Mouse (Mus musculus): ENCODE data around the gene Lamtor2.
A peak's percentile ranks its signal among the peaks of the same experiment; 100 is the strongest.

Gene Lamtor2

DNA sequence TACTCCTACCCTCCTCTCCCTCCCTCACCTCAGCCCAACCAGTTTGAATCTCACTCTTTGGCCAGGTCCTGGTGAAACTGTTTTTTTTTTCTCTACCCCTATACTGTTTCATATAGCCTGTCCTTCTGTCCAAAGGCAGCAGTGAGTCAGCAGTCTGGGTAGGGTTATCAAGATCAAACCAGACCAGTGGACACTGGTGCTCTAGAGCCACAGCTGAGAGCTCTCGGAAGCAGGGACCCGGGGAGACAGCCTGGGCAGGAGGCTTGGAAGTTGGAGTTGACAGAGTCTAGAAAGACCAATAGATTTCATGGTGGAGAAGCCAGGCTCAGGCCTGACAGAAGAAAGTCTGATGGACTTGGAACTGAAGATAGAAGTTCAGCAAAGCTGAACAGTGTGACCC lies 15.7 kb upstream of the Lamtor2 start:
- DNase-seq (ENCODE audit: low spot score in 2 of 2), result no peak

DNA sequence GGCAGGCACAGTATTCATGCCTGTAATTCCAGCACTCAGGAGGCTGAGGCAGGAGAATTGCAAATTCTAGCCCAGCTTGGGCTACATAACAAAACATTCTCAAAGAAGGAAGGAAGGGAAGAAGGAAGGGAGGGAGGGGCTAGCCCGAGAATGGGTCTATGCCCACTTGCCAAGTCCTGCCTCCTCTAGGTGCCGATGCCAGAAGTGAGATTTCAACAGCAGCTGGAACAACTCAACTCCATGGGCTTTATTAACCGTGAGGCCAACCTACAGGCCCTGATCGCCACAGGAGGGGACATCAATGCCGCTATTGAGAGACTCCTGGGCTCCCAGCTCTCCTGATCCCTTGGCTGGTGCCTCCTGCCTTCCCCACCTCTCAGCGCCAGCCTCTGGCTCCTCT lies 15.0 kb upstream of the Lamtor2 start:
- DNase-seq (ENCODE audit: low spot score in 2 of 2), result peak in 1 of 2 experiments; percentile 48

DNA sequence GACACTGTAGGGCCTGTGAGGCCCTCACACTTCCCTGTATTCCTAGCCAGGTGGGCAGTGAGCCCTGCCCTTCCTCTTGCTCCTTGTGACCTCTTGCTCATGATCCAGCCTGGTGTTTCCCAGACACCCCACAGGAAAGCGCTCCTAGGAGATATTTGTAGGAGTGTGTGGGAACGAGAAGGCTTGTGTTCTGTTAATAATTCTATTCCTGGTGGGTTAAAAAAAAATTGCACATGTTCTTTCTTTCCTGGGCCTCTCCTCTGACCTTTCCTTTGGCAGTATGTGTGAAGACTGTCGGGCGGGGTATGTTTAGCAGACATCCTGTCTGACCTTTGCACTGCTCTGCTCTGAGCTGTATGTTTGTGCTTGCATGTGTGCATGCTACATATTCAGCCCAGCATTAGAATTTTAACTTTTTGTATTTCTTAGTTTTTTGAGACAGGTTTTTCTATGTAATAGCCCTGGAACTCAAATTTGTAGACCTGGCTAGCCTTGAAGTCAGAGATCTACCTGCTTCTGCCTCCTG lies 13.7 kb upstream of the Lamtor2 start:
- no peak for DNase-seq (ENCODE audit: low spot score in 2 of 2)

DNA sequence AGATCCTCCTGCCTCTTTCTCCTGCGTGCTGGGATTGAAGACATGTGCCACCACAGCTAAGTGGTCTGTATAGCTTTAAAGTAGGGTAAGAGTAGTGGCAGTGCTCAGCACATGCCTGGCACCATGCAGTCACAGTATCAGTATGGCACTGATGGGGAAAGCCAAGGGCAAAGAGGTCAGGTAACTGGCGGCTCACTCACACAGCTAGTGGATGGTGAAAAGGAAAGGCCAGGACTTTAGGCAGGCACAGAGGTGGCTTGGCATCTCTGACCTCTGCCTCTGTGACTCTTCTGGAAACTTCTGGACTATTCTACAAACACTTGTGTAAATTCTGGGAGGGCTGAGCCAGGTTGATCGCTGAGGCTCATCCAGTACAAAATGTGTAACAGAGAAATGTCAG lies 13.2 kb upstream of the Lamtor2 start:
- no peak for DNase-seq (ENCODE audit: low spot score in 2 of 2)

DNA sequence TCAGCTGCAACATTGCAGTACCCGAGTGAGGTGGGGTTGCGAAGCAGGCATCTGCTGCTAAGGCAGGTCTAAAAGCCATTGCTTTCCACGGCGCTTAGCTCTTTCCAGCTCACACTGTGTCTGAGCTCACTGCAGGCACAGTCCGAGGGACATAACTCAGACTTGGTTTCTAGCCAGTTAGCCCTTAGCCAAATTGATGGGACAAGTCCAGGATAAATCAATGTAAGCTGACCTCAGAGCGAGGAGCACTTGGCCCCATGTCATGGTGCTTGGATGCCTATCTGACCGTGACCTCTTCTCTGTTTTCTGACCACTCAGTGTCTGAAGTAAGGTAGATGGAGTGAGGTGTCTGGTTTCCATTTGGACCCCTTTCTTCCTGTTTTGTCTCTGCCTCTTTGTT lies 11.1 kb upstream of the Lamtor2 start:
- DNase-seq (ENCODE audit: low spot score in 2 of 2), result no peak

DNA sequence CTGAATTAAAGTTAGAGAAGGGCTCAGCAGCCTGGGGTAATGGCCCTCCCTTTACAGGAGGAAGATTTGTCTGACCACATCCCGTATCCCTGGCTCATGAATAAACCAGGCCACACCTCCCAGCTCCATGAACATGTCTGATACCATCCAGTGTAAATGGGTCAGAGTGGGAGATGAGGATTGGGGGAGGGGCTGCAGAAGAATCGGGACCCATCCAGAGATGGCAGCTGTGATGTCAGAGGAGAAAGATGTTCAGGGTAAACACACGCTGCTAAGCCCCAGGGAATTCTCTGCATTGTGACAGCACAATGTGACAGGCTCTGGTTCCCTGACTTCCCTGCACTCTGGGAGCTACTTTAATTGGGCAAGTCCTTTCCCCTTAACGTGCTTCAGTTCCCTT lies 10.6 kb upstream of the Lamtor2 start:
- no peak for DNase-seq (ENCODE audit: low spot score in 2 of 2)

DNA sequence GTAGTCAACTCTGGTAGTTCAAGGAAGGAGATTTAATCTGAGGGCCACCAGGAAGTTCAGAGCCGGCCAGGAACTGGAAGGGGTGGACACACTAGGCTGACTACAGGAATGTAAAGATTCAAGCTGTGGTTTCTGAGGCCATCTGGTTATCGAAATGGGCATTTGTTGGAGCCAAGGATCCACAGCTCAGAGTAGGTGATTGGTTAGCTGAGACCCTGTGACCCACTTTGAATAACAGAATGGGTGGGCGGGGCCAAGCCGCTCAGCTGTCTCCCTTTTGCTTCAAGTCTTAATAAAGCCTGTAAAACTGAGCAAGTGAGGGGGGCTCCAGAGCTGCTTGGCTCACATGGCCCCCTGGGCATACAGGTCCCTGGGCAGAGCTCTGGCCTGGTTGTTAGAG lies 9.1 kb upstream of the Lamtor2 start:
- DNase-seq (ENCODE audit: low spot score in 2 of 2), result no peak

DNA sequence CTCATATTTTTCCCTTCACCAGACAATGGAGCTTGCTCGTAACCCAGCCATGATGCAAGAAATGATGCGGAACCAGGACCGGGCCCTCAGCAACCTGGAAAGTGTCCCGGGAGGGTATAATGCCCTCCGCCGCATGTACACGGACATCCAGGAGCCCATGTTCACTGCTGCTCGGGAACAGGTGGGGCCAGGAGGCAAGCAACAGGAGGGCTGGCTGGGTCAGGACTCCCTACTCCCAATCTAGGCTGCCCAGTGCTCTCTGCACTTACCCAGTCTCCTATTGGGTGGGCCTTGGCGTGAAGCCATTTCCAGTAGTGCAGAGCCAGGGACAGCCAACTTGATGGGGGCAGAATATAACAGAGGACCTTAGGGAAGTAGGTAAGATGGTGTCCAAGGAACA lies 6.7 kb upstream of the Lamtor2 start:
- DNase-seq (ENCODE audit: low spot score in 2 of 2), result no peak

DNA sequence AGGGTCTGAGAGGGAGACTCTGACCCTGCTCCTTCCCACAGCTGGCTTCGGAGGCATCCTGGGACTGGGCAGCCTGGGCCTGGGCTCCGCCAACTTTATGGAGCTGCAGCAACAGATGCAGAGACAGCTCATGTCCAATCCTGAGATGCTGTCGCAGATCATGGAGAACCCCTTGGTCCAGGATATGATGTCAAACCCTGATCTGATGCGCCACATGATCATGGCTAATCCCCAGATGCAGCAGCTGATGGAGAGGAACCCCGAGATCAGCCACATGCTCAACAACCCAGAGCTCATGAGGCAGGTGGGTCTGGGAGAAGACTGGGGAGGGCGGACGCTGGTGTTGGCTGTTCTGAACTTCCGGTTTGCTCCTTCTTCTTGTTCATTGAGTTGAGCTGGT lies 3.7 kb upstream of the Lamtor2 start:
- DNase-seq (ENCODE audit: low spot score in 2 of 2), result no peak

DNA sequence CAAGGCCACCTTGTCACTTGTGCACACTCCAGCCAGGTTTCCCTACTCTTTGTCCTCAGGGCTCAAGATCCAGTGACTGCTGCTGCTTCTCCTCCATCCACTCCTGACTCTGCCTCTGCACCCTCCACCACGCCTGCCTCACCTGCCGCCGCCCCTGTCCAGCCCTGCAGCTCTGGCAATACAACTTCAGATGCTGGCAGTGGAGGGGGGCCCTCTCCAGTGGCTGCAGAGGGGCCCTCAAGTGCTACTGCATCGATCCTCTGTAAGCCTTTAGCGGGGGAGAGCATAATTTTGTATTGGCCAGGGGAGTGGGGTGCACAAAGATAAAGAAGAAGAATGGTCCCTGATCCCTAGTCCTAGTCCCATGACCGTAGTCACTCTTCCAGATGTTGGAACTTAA lies 2.9 kb upstream of the Lamtor2 start:
- no peak for DNase-seq (ENCODE audit: low spot score in 2 of 2)

DNA sequence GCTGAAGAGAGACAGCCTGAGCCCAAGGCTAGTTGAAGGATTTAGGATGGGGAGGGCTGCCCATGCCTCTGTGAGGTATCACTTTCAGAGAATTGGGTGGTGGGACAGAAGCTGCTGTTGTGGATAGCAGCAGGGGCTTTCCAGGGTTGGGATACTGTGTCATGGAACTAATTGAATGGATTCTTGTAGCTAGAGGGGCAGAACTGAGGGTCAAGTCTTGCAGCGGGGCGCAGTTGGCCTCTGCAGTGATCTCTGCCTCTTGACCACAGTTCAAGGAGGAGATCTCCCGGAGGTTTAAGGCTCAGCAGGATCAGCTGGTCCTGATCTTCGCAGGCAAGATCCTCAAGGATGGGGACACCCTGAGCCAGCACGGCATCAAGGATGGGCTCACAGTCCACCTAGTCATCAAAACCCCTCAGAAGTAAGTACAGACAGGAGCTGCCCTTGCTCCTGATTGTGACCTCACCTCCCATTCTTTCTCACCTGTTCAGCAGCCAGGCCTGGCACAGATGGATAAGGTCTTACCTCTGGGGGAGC lies 2.3 kb upstream of the Lamtor2 start:
- DNase-seq (ENCODE audit: low spot score in 2 of 2), result no peak

DNA sequence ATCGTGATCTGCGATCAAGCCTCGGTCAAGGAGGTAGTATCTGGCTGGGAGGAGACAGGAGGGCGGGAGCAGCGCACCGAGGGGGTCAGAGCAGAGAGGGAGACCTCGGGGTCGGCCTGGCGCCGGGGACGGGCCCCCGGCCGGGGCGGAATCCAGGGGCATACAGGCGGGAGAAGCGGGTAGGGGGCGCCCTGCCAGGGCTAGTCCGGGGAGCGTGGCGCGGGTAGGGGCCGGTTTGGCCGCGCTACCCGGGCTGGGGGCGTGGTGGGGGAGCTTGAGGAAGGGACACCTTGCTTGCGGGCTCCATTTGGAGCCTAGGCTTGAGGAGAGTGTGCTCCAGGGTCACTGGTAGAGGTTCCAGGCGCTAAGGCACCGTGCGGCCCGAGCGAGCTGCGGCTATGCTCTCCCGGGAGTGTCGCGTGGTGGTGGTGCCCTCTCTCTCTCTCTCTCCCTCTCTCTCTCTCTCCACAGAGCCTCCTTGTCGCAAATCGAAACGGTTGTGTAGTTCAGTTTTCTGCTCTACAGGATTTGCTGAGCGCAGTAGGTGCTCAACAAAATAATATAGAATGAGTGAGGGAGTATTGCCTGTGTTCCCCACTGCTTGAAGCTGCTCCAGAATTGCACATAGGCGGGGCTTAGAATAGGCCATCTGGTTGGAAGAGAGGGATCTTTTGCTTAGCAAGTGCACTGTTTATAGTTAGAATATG lies 1.2 kb upstream of the Lamtor2 start:
- DNase-seq (ENCODE audit: low spot score in 2 of 2), result peak in 1 of 2 experiments; percentile 35

DNA sequence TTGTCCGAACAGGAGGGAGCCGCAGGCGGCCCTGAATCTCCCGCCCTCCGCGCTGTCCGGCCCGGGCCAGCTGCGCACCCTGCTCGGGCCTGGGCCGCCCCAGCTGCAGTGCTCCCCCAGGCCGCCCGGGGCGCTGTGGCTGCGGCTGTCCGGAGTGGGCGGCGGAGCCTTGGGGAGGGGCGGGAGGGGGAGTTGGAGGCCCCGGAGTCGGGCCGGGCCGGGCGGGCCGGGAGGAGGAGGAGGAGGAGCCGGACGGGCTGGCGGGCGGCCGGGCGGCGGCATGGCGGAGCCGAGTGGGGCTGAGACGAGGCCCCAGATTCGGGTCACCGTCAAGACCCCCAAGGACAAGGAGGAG lies 628 bp upstream of the Lamtor2 start, which contains the start of gene Ubqln4:
Gene Ubqln4, plus strand, starts transcription at position 234 of the 355 bp plus-strand sequence.
- peak; percentile 89 to 90 for DNase-seq (ENCODE audit: low spot score in 2 of 2)

DNA sequence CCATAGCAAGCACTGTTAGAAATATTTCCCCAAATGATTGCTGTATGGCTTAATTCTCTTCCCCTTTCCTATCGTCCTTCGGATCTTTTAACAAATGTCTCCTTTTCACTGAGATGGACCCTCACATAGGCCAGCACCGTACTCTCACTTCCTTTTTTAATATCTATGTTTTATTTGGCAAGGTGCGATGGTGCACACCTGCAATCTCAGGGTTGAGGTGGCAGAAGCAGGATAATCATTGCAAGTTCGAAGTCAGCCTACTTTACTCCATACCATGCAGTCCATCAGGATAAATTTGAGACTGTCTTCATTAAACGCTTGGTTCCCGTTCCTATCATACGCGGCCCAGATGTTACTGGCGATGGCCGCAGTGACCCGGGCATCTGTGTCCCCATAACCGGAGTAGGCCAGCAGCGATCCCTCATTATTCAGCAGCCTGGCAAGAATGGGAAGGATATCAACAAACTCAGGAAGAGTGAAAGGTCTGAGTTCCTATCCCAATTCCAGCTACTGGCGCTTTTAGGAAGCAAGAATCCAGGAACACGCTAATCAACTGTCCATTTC lies 710 bp downstream of the Lamtor2 start:
- no peak for DNase-seq (ENCODE audit: low spot score in 2 of 2)

DNA sequence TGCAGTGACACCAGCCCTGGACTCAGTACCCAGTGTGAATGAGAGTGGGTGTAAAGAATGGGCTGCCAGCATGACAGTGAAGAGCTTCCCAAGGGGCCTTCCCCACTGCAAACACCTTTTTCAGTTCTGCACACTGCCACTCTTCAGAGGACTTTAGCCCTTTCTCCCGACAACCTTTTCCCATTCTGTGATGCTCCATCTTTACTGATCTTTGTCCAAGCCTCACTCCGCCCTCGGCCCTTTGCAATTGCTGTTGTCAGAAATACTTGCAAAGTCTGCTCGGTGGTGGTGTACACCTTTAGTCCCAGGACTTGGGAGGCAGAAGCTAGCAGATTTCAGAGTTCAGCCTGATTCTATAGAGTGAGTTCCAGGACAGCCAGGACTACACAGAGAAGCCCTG lies 1.3 kb downstream of the Lamtor2 start:
- DNase-seq (ENCODE audit: low spot score in 2 of 2), result no peak

DNA sequence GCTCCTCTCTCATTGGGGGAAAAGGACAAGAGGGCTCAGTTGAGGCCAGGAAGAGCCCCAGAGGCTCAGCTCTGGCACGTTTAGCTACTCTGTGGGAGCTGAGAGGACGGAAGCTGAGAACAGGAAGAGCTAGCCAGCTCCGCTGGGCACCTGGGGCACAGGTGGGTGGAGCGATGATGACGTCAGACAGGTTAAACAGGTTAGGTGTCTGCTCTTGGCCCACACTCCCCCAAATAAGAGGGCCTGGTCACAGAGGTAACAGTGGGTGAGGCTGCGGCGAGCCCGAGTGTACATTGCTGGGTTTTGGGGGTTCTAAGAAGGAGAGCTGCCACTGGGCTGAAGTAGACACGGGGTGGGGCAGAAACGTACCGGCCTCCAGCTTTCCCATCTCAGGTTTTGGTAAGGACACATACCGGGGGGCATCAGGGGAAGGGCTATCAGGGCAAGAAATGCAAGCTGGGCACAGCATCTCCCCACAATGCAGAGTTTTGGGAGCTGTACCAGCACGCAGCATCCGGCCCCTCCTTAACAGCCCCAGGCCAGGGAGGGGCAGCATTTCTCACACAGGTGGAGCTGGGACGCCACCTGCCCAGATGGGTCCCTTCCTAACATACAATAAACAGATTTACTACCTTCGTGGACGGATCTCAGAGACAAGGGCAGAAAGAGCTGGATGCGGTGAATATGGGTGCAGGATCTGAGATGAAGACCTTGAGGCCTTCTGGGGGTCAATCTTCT lies 4.5 kb downstream of the Lamtor2 start, which contains the start of gene Rab25:
Gene Rab25, minus strand, starts transcription at position 121 of the 738 bp plus-strand sequence.
- peak; percentile 70 to 78 for DNase-seq (ENCODE audit: low spot score in 2 of 2)

DNA sequence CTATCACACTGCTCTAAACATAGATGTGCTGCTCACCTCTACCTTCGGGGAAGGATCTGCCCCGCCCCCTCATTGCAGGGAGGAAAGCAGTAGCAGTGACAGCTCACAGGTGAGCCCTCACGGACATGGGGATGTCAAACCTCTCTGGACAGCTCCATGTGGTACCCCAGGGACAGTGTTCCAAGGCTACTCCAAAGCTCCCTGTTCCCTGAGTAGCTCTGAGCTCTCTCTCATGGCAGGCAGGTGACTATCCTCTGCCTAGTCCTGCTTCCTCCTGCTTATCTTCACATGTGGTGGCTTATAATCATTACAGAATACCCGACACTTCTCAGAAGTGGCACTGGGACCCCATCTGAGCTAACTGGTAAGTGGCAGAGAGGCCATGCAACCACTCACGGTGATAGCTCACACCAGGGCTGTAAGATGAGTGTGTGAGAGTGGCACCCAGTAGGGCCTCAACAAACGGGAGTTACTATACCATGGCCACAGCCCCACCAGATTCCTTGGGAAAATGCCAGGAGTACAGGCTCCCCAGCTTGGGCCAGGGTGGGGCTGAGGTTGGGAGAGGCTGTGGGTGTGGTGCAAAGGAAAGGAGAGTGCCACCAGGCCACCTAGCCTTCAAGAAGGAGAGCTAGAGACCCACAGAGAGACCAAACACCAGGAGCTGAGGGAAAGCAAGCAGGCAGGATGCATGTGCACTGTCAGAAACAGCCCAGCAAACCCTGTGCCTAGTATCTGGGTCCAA lies 6.0 kb downstream of the Lamtor2 start:
- no peak for DNase-seq (ENCODE audit: low spot score in 2 of 2)

DNA sequence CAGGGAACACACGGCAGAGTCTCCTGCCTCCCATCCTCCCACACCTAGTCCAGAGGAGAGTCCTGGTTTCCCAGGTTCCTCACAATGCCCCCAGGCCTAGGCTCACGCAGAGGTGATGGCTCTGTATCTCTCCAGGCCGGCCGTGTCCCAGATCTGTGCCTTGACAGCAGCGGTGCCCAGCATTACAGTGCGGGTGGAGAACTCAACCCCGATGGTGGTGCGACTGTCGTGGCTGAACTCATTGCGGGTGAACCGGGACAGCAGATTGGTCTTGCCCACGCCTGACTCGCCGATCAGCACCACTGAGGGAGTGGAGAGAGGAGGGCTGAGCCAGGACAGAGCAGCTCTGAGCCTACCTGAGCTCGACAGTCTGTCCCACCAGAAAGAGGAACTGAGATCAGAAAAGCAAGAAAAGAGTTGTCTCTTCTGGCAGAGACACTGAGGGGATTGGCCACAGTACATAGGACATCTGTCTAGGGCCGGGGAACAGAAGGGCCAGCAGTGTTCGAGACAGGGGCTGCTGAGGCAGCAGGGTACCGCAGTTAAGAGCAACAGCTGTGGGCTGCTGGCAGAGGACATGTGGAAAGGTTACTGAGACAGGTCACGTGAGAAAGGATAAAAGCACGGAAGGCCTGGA lies 7.8 kb downstream of the Lamtor2 start:
- no peak for DNase-seq (ENCODE audit: low spot score in 2 of 2)

DNA sequence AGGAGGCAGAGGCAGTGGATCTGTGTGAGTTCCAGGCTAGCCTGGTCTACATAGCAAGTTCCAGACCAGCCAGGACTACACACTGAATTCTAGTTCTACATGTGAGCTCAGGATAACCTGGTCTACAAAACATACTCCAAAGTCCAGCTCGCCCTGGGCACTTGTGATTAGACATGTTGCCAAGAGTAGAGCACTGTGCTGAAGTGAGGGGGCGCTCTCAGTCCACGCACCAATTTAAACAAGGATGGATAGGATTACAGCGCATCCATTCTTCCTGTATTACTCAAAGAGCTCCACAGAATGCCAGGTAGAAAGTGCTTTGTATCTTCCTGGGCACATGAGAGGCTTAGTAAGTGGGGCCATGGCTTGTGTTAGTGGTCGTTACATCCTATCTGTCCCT lies 8.4 kb downstream of the Lamtor2 start:
- DNase-seq (ENCODE audit: low spot score in 2 of 2), result no peak

DNA sequence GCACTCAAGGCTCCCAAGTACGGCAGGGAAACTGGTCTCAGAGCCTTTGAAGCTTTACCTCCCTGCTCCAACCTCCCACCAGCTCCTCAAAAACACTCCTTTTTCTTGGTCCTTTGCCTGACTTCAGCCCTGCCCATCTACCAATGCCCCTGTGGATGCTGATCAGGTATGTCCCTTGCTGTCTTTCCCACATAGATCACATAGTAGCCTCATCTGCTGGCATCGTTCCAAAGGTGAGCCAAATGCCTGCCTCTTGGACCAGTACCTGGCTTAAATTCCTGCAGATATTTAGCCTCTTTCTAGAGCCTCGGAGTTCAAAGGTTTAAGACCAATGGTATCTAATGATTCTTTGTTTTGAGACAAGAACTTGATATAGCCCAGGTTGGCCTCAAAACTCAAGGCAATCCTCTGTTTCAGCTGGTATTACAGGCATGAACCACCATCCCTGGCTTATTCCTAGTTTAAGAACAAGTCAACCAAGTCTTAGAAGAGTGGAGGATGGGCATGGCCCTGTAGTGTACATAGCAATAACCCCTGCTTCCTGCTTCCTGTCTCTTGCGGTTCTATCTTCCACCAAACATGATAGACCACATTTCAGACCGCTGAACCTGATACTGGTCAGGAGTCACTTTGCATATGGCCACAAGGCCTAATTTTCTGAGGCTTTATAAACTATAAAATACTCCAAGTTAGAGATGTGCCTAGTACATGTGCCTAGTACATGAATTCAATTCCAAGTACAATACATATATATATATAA lies 9.0 kb downstream of the Lamtor2 start:
- no peak for DNase-seq (ENCODE audit: low spot score in 2 of 2)

DNA sequence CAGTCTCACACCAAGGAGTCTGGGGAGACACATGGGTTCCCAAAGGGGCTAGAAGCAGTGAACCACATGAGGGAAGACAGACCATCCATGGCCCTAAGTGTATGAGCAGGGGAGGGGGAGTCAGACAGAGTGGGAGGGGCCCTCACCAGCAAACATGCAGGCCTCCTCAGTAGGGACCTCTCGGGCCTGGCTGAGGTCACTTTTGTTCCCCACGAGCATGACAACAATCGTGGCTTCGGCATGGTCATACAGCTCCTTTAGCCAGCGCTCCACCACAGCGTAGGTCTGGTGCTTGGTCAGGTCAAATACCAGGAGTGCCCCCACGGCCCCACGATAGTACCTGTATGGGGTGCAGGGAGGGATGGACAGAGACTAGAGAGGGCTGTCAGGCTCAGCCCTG lies 9.7 kb downstream of the Lamtor2 start:
- no peak for DNase-seq (ENCODE audit: low spot score in 2 of 2)
